ENCODE assay signal across 10 mouse cellular contexts in the genomic region with DNA sequence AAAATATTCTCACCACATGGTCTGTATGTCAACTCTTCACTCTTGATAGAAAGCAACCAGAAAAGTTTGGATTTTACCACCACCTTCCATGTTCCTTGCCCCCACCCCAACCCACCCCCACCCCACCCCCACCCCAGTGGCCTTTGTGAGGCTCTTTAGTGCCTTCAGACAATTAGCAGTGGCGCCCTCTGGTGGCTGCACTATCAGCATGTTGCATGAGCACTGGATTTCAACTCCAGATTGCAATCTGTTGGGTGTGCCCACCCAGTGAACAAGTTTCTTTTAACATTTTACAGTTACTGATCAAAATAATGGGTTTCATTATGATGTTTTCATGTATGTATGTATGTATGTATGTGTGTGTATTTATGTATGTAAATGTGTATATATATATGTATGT.
DNase-seq lines count a peak whose midpoint lies in the region; ATAC-seq and TF ChIP-seq lines count a peak whose summit lies in the region.
"Had no signal": no experiment of that assay in that cellular context is flagged by ENCODE, and none has a peak within 500 bp of the region (broad histone marks: within the 10 kb centered on the region; RNA-seq: fewer than 3 reads in every experiment).

No protein-coding gene starts in this region.

- H3K27ac ChIP-seq in forebrain, postnatal 0 days (ENCODE audit: low read depth, low read length), result no peak overlapping the region
- H3K27ac ChIP-seq in forebrain, embryonic 13.5 days, result no peak overlapping the region
- H3K27ac ChIP-seq: heart, embryonic 15.5 days; macrophage had no signal

- no peak overlapping the region for H3K9ac ChIP-seq in forebrain, postnatal 0 days
- H3K9ac ChIP-seq in forebrain, embryonic 13.5 days, result no peak overlapping the region
- H3K9ac ChIP-seq: heart, embryonic 15.5 days had no signal

- 33% methylated on average over 1 of the region's 1 CpGs for WGBS in forebrain, postnatal 0 days
- 29% methylated on average over 1 of the region's 1 CpGs for WGBS in forebrain, embryonic 13.5 days
- 19% methylated on average over 1 of the region's 1 CpGs for WGBS in lung, adult 2 months

- H3K4me1 ChIP-seq in forebrain, postnatal 0 days (ENCODE audit: insufficient read depth), result no peaks in the 10 kb centered on the region
- no peaks in the 10 kb centered on the region for H3K4me1 ChIP-seq in forebrain, embryonic 13.5 days
- no peaks in the 10 kb centered on the region for H3K4me1 ChIP-seq in lung, adult 2 months (ENCODE audit: control insufficient read depth, insufficient read depth, low read length)
- H3K4me1 ChIP-seq: heart, embryonic 15.5 days had no signal

- no peak for DNase-seq in forebrain, postnatal 0 days
- DNase-seq in lung, adult 2 months, result no peak
- no peak for DNase-seq in lung, postnatal 25 days (ENCODE audit: low spot score)
- DNase-seq in adrenal gland, postnatal 36 days, result peak; percentile 47 to 55
- no peak for DNase-seq in heart, adult 18-20 months
- DNase-seq in spleen, postnatal 36 days (ENCODE audit: low spot score in 2 of 2), result no peak

- TF ChIP-seq CTCF in forebrain, postnatal 0 days (IDR thresholded peaks at IDR 0.05; ENCODE audit: low read depth), result peak; percentile 17; the same call in 1 of the 2 replicates
- 0 out of 2 replicates have a peak, but pooled peaks have one; percentile 25 for TF ChIP-seq CTCF in lung, adult 2 months (IDR thresholded peaks at IDR 0.05; ENCODE audit: insufficient read depth, low read length)

- no peak for ATAC-seq in forebrain, postnatal 0 days
- ATAC-seq in forebrain, embryonic 13.5 days, result no peak
- ATAC-seq in megakaryocyte progenitor cell, adult 5-6 weeks (replicated peaks; ENCODE audit: poor library complexity), result peak; percentile 94

- no peak overlapping the region for H3K4me3 ChIP-seq in forebrain, postnatal 0 days (ENCODE audit: low read depth, low read length)
- no peak overlapping the region for H3K4me3 ChIP-seq in forebrain, embryonic 13.5 days
- no peak overlapping the region for H3K4me3 ChIP-seq in lung, adult 2 months (replicated peaks; ENCODE audit: extremely low read depth, low read depth, low read length)
- H3K4me3 ChIP-seq: heart, embryonic 15.5 days had no signal

- H3K4me2 ChIP-seq in forebrain, postnatal 0 days (ENCODE audit: low read depth), result no peak overlapping the region
- no peak overlapping the region for H3K4me2 ChIP-seq in forebrain, embryonic 13.5 days
- H3K4me2 ChIP-seq: heart, embryonic 15.5 days had no signal

- TF ChIP-seq POLR2A in lung, adult 2 months (IDR thresholded peaks at IDR 0.05; ENCODE audit: borderline replicate concordance, extremely low read depth, low read depth, low read length), result no peak

- H3K9me3 ChIP-seq in forebrain, postnatal 0 days (ENCODE audit: low read length), result no peaks in the 10 kb centered on the region
- no peaks in the 10 kb centered on the region for H3K9me3 ChIP-seq in forebrain, embryonic 13.5 days (replicated peaks)
- H3K9me3 ChIP-seq: heart, embryonic 15.5 days had no signal

- no peaks in the 10 kb centered on the region for H3K27me3 ChIP-seq in forebrain, postnatal 0 days (ENCODE audit: insufficient read depth, low read length)
- no peaks in the 10 kb centered on the region for H3K27me3 ChIP-seq in forebrain, embryonic 13.5 days
- H3K27me3 ChIP-seq: heart, embryonic 15.5 days had no signal

- H3K36me3 ChIP-seq in forebrain, postnatal 0 days (ENCODE audit: insufficient read depth), result no peaks in the 10 kb centered on the region
- no peaks in the 10 kb centered on the region for H3K36me3 ChIP-seq in forebrain, embryonic 13.5 days (ENCODE audit: poor library complexity, severe bottlenecking)
- H3K36me3 ChIP-seq: heart, embryonic 15.5 days had no signal

Comparison
In these comparisons a context has a peak if more than half of its experiments do, and no peak if none do; other contexts are left out.
1. DNase-seq: peak in adrenal gland, postnatal 36 days (2 of 2); none in forebrain, postnatal 0 days (single experiment), lung, adult 2 months (single experiment), lung, postnatal 25 days (single experiment), heart, adult 18-20 months (0 of 2) and spleen, postnatal 36 days (0 of 2).